Mouse (Mus musculus): ENCODE measurements at regions not wholly inside any gene's neighbourhood (a gene's known extent, or its start where the extent isn't known, plus 50 kb on each side); places are given as distances from the start of the nearest gene placed in this dataset.

- TF ChIP-seq CTCF (IDR thresholded peaks at IDR 0.05; ENCODE audit: control insufficient read depth, insufficient read depth, insufficient read length) (no peak), MYOG (IDR thresholded peaks at IDR 0.05; ENCODE audit: control insufficient read depth, extremely low read depth, insufficient read length) (no peak), MYOD1 (IDR thresholded peaks at IDR 0.05; ENCODE audit: control insufficient read depth, insufficient read length, low read depth) (no peak), CEBPB (IDR thresholded peaks at IDR 0.05; ENCODE audit: low read depth) (no peak), MAX (IDR thresholded peaks at IDR 0.05) (no peak), USF1 (IDR thresholded peaks at IDR 0.05; ENCODE audit: low read depth) (no peak)
These were observed 171.0 kb upstream of the Ntf3 start for GRCm38 (mm10) chr6:126337711-126338110.
